Mouse (Mus musculus): ENCODE measurements around the gene Atl1.

DNA sequence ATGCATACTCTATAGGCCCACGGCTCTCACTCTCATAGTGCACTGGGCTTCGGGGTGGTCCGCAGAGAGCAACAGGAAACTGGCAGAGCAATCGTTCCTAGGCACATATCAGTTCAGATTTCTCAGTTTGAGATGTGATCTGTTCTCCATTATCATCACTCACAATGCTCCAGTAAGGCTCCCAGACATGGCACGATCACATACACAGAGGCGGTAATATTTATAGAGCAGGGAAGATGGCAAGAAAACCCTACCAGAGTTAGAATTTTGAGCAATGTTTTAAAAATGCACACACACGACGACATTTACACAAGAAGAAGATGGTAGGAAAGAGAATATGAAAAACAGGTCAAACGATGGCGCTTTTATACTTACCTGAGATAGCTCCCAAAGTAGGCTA, 36.0 kb upstream of the Atl1 start:
- TF ChIP-seq CTCF (IDR thresholded peaks at IDR 0.05; ENCODE audit: control insufficient read depth, insufficient read depth, insufficient read length), result no peak
- TF ChIP-seq MAX (IDR thresholded peaks at IDR 0.05), result no peak
- TF ChIP-seq USF1 (IDR thresholded peaks at IDR 0.05; ENCODE audit: low read depth), result no peak
- no peak for TF ChIP-seq MYOG (IDR thresholded peaks at IDR 0.05; ENCODE audit: control insufficient read depth, extremely low read depth, insufficient read length)
- TF ChIP-seq MYOD1 (IDR thresholded peaks at IDR 0.05; ENCODE audit: control insufficient read depth, insufficient read length, low read depth), result no peak
- no peak for TF ChIP-seq FOSL1 (IDR thresholded peaks at IDR 0.05; ENCODE audit: insufficient read depth, low read length, poor library complexity, severe bottlenecking)
